Mouse (Mus musculus) heart, adult 8-10 months (tissue): ENCODE results near the gene Fam69a. TPM values are rescaled to one million over a fixed set of nuclear protein-coding genes. Genes with fewer than 3 reads are reported as not detected.

Experiments used
- DNase-seq: peaks from one replicate; pipeline ENCODE4 v3.0.0; 2022; ENCODE audit warnings: low spot score
- total RNA-seq, 4 experiments: library from RNA; stranded (reverse); gene quantifications; 2 replicates each; pipeline ENCODE4 v1.2.4; 2022

The Fam69a gene
- total RNA-seq, 4 experiments from 2014 or later = 9.3 to 12.1 (median 11.2) TPM

DNA sequence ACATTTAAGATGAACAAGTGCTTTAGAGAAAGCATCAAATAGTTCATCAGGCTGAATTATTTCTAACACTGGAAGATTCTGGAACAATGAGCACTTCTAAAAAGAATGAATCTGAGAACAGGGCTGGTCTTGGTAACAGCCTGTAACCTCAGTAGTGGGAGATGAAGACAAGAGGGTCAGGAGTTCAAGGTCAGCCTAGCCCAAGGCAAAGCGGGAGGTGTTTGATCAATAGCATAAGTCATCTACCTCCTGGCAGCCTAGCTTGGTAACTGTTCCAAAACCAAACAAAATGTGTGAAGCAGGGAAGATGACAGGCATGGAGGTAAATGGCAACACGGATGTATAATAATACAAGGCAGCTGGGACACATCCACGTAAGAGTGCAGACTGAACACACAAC is 122.9 kb downstream of the Fam69a start:
- DNase-seq = no peak

DNA sequence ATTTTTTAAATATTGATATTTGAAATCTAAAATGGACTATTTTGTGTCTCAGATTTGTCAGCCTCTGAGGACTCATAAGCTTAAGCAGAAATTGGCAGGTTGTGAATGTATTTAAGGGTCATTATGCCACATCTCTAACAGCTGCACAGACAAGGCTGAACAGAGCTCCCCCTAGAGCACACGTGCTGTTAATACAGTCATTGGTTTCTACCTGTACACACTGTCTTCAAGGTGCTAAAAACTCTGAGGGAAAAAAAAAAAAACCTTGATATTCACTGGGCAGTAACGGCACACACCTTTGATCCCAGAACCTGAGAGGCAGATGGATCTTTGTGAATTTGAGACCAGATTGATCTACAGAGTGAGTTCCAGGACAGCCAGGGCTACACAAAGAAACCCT is 127.9 kb downstream of the Fam69a start:
- DNase-seq = no peak

Other genes starting within 250 kb of the Fam69a start
- gene Ube2d2b, start 157.0 kb downstream of the Fam69a start, total RNA-seq = not detected
- gene Evi5, start 112.0 kb downstream of the Fam69a start, total RNA-seq = 10 to 100 TPM; 16.6 to 21.1 (median 19.0) TPM
- gene Rpl5, start 86.6 kb downstream of the Fam69a start, total RNA-seq = 10 to 100 TPM; 24.1 to 35.4 (median 32.1) TPM
- 10 to 100 TPM in 2 of 4 experiments, 1 to 10 TPM in 2; 9.6 to 13.5 (median 10.5) TPM for gene Mtf2, start 78.6 kb upstream of the Fam69a start, total RNA-seq
- 10 to 100 TPM; 31.7 to 35.3 (median 32.7) TPM for gene Tmed5, start 145.5 kb upstream of the Fam69a start, total RNA-seq
- gene Ccdc18, start 145.8 kb upstream of the Fam69a start, total RNA-seq = under 1 TPM; 0.06 to 0.38 (median 0.22) TPM